8 mouse cellular contexts compared by ENCODE assay signal in genomic region chr7:16273766-16274140, GRCm38 (mm10). TPM values are rescaled to one million over a fixed set of nuclear protein-coding genes. Genes with fewer than 3 reads are reported as not detected.
A peak's percentile ranks its signal among the peaks of the same experiment; 100 is the strongest.
DNase-seq lines count a peak whose midpoint lies in the region; ATAC-seq and TF ChIP-seq lines count a peak whose summit lies in the region.

No protein-coding gene starts in this region.

- H3K27ac ChIP-seq in lung, postnatal 0 days (ENCODE audit: low read length) = peak overlapping the region; percentile 80

- H3K4me1 ChIP-seq in lung, postnatal 0 days (ENCODE audit: insufficient read depth, low read depth, low read length) = peaks cover 15% of the 10 kb centered on the region; the same call in 1 of the 2 replicates

- DNase-seq in urinary bladder, postnatal 36 days (ENCODE audit: low spot score in 2 of 2) = peak; percentile 45 to 67
- DNase-seq in urinary bladder, postnatal 10 days (ENCODE audit: low spot score) = no peak
- DNase-seq in cerebellum, adult 9-10 months = peak; percentile 83
- peak; percentile 67 to 69 for DNase-seq in frontal cortex, postnatal 36 days (ENCODE audit: low spot score in 2 of 2)
- DNase-seq in kidney, postnatal 10 days = peak; percentile 83
- DNase-seq in lung, postnatal 0 days (ENCODE audit: low spot score) = peak; percentile 90
- DNase-seq in ovary, adult 18-20 months (ENCODE audit: low spot score) = peak; percentile 67
- peak; percentile 95 for DNase-seq in yolk sac, embryonic 10.5 days (ENCODE audit: low spot score)

- under 1% methylated on average over 17 of the region's 18 CpGs for WGBS in lung, postnatal 0 days

- H3K9me3 ChIP-seq in lung, postnatal 0 days (ENCODE audit: low read length) = no peaks in the 10 kb centered on the region

- ATAC-seq in lung, postnatal 0 days = peak; percentile 64

- peak overlapping the region; percentile 98 for H3K4me2 ChIP-seq in lung, postnatal 0 days (replicated peaks; ENCODE audit: low read depth, low read length)

- 0 out of 2 replicates have a peak overlapping the region, but pooled peaks have one; percentile 52 for H3K9ac ChIP-seq in lung, postnatal 0 days (replicated peaks; ENCODE audit: low read depth)

- H3K27me3 ChIP-seq in lung, postnatal 0 days (replicated peaks; ENCODE audit: insufficient read depth, low read length) = no peaks in the 10 kb centered on the region

- TF ChIP-seq CTCF in lung, postnatal 0 days (IDR thresholded peaks at IDR 0.05) = no peak

- no peak for TF ChIP-seq EP300 in lung, postnatal 0 days (IDR thresholded peaks at IDR 0.05)

- H3K4me3 ChIP-seq in lung, postnatal 0 days (ENCODE audit: low read depth, low read length) = peak overlapping the region; percentile 69

- peaks cover 24% of the 10 kb centered on the region; the same call in 1 of the 2 replicates for H3K36me3 ChIP-seq in lung, postnatal 0 days (ENCODE audit: insufficient read depth, low read length)

RNA-seq across cellular contexts. Expression of gene Inafm1, which starts 0.3 kb away (rescaled TPM):
- polyA plus RNA-seq in lung, postnatal 0 days (2015; fragmentation: Nextera tagmentation; extraction: Ambion mirVana) = 18.9 and 20.1 TPM in 2 replicates

RNA-seq across cellular contexts. Expression of gene Ccdc9, which starts 12.8 kb away (rescaled TPM):
- polyA plus RNA-seq in lung, postnatal 0 days (2015; fragmentation: Nextera tagmentation; extraction: Ambion mirVana) = 15.9 and 18.3 TPM in 2 replicates

RNA-seq across cellular contexts. Expression of gene C5ar1, which starts 14.4 kb away (rescaled TPM):
- 11.8 and 13.3 TPM in 2 replicates for polyA plus RNA-seq in lung, postnatal 0 days (2015; fragmentation: Nextera tagmentation; extraction: Ambion mirVana)

RNA-seq across cellular contexts. Expression of gene C5ar2, which starts 29.8 kb away (rescaled TPM):
- polyA plus RNA-seq in lung, postnatal 0 days (2015; fragmentation: Nextera tagmentation; extraction: Ambion mirVana) = 0.94 and 1.1 TPM in 2 replicates

RNA-seq across cellular contexts. Expression of gene Bbc3, which starts 34.4 kb away (rescaled TPM):
- polyA plus RNA-seq in lung, postnatal 0 days (2015; fragmentation: Nextera tagmentation; extraction: Ambion mirVana) = 30.0 and 31.1 TPM in 2 replicates
